In genomic region chr11:54540328-54540727, GRCm38 (mm10) we compare ENCODE assay signal across 21 mouse cellular contexts. TPM values are rescaled to one million over a fixed set of nuclear protein-coding genes. Genes with fewer than 3 reads are reported as not detected.
A peak's percentile ranks its signal among the peaks of the same experiment; 100 is the strongest.
DNase-seq lines count a peak whose midpoint lies in the region; ATAC-seq and TF ChIP-seq lines count a peak whose summit lies in the region.
"Had no signal": no experiment of that assay in that cellular context is flagged by ENCODE, and none has a peak within 500 bp of the region (broad histone marks: within the 10 kb centered on the region; RNA-seq: fewer than 3 reads in every experiment).

No protein-coding gene starts in this region.

- peak overlapping the region; percentile 70 for H3K27ac ChIP-seq in forebrain, embryonic 14.5 days (ENCODE audit: low read depth, low read length)
- H3K27ac ChIP-seq in forebrain, embryonic 11.5 days (ENCODE audit: low read depth, low read length), result no peak overlapping the region
- peak overlapping the region; percentile 40 for H3K27ac ChIP-seq in layer of hippocampus, adult 2 months
- no peak overlapping the region for H3K27ac ChIP-seq in forebrain, postnatal 0 days (ENCODE audit: low read depth, low read length)
- H3K27ac ChIP-seq: embryonic facial prominence, embryonic 13.5 days; embryonic facial prominence, embryonic 15.5 days had no signal

- H3K27me3 ChIP-seq in forebrain, embryonic 14.5 days (replicated peaks; ENCODE audit: control insufficient read depth, insufficient read depth, low read length), result no peaks in the 10 kb centered on the region
- H3K27me3 ChIP-seq in forebrain, embryonic 11.5 days (ENCODE audit: control insufficient read depth, insufficient read depth, low read length), result no peaks in the 10 kb centered on the region
- H3K27me3 ChIP-seq in forebrain, postnatal 0 days (ENCODE audit: insufficient read depth, low read length), result no peaks in the 10 kb centered on the region
- H3K27me3 ChIP-seq: embryonic facial prominence, embryonic 13.5 days; embryonic facial prominence, embryonic 15.5 days had no signal

- no peak for TF ChIP-seq CTCF in layer of hippocampus, adult 2 months (conservative IDR thresholded peaks at IDR 0.05)
- no peak for TF ChIP-seq CTCF in brain, embryonic 14.5 days (IDR thresholded peaks at IDR 0.05; ENCODE audit: borderline replicate concordance, extremely low read depth, insufficient read depth, insufficient read length)
- TF ChIP-seq CTCF in forebrain, postnatal 0 days (IDR thresholded peaks at IDR 0.05; ENCODE audit: low read depth), result no peak

- no peaks in the 10 kb centered on the region for H3K36me3 ChIP-seq in forebrain, embryonic 14.5 days (ENCODE audit: control insufficient read depth, insufficient read depth, low read length)
- H3K36me3 ChIP-seq in forebrain, embryonic 11.5 days (ENCODE audit: control insufficient read depth, insufficient read depth, low read length), result no peaks in the 10 kb centered on the region
- no peaks in the 10 kb centered on the region for H3K36me3 ChIP-seq in forebrain, postnatal 0 days (ENCODE audit: insufficient read depth)
- H3K36me3 ChIP-seq: embryonic facial prominence, embryonic 13.5 days; embryonic facial prominence, embryonic 15.5 days had no signal

- H3K4me1 ChIP-seq in forebrain, embryonic 14.5 days (ENCODE audit: control insufficient read depth, insufficient read depth, low read length), result peaks cover 3% of the 10 kb centered on the region
- H3K4me1 ChIP-seq in forebrain, embryonic 11.5 days (replicated peaks; ENCODE audit: control insufficient read depth, insufficient read depth, low read length), result no peaks in the 10 kb centered on the region
- H3K4me1 ChIP-seq in forebrain, postnatal 0 days (ENCODE audit: insufficient read depth), result peaks cover 11% of the 10 kb centered on the region; the same call in 1 of the 2 replicates
- H3K4me1 ChIP-seq: embryonic facial prominence, embryonic 15.5 days had no signal

- TF ChIP-seq POLR2A in brain, embryonic 14.5 days (IDR thresholded peaks at IDR 0.05; ENCODE audit: borderline replicate concordance, extremely low read depth, insufficient read depth, insufficient read length, poor library complexity, severe bottlenecking), result no peak

- peak; percentile 73 for DNase-seq in forebrain, embryonic 14.5 days (ENCODE audit: low spot score)
- no peak for DNase-seq in forebrain, embryonic 11.5 days (ENCODE audit: low spot score)
- peak in 1 of 2 experiments; percentile 19 for DNase-seq in layer of hippocampus, adult 2 months (ENCODE audit: low spot score in 2 of 2)
- no peak for DNase-seq in layer of hippocampus, adult 11-12 months (ENCODE audit: low spot score)
- peak; percentile 75 for DNase-seq in brain, embryonic 14.5 days (ENCODE audit: low read depth)
- no peak for DNase-seq in forebrain, postnatal 0 days
- DNase-seq in lung, postnatal 10 days, result no peak
- no peak for DNase-seq in right cerebral cortex, postnatal 4 days
- DNase-seq: adrenal gland, adult 2 months; adrenal gland, postnatal 10 days; adrenal gland, postnatal 25 days; cerebellum, adult 11 months; cerebellum, adult 18-20 months; cerebellum, adult 8-10 months; cerebellum, adult 9-11 months; cerebellum, postnatal 14 days; cerebellum, postnatal 36 days; embryo, embryonic 11 days had no signal

- H3K9ac ChIP-seq in forebrain, embryonic 14.5 days (ENCODE audit: low read length), result no peak overlapping the region
- no peak overlapping the region for H3K9ac ChIP-seq in forebrain, embryonic 11.5 days (ENCODE audit: low read length)
- H3K9ac ChIP-seq in forebrain, postnatal 0 days, result no peak overlapping the region
- H3K9ac ChIP-seq: embryonic facial prominence, embryonic 13.5 days; embryonic facial prominence, embryonic 15.5 days had no signal

- no peaks in the 10 kb centered on the region for H3K9me3 ChIP-seq in forebrain, embryonic 14.5 days (replicated peaks; ENCODE audit: control insufficient read depth, low read length)
- H3K9me3 ChIP-seq in forebrain, embryonic 11.5 days (ENCODE audit: control insufficient read depth, low read length), result no peaks in the 10 kb centered on the region
- no peaks in the 10 kb centered on the region for H3K9me3 ChIP-seq in forebrain, postnatal 0 days (ENCODE audit: low read length)
- H3K9me3 ChIP-seq: embryonic facial prominence, embryonic 13.5 days; embryonic facial prominence, embryonic 15.5 days had no signal

- no peak overlapping the region for H3K4me2 ChIP-seq in forebrain, embryonic 14.5 days (ENCODE audit: low read length)
- H3K4me2 ChIP-seq in forebrain, embryonic 11.5 days (ENCODE audit: low read depth, low read length, severe bottlenecking), result no peak overlapping the region
- no peak overlapping the region for H3K4me2 ChIP-seq in forebrain, postnatal 0 days (ENCODE audit: low read depth)
- H3K4me2 ChIP-seq: embryonic facial prominence, embryonic 13.5 days; embryonic facial prominence, embryonic 15.5 days had no signal

- no peak overlapping the region for H3K4me3 ChIP-seq in forebrain, embryonic 14.5 days (ENCODE audit: low read depth, low read length)
- H3K4me3 ChIP-seq in forebrain, embryonic 11.5 days (ENCODE audit: low read depth, low read length), result no peak overlapping the region
- H3K4me3 ChIP-seq in layer of hippocampus, adult 2 months, result no peak overlapping the region
- H3K4me3 ChIP-seq in forebrain, postnatal 0 days (ENCODE audit: low read depth, low read length), result no peak overlapping the region
- H3K4me3 ChIP-seq: embryonic facial prominence, embryonic 13.5 days; embryonic facial prominence, embryonic 15.5 days; erythroblast, embryonic 14.5 days had no signal

- ATAC-seq in forebrain, embryonic 14.5 days, result peak; percentile 65; the same call in 1 of the 2 replicates
- no peak for ATAC-seq in forebrain, embryonic 11.5 days (replicated peaks; ENCODE audit: low FRiP score)
- ATAC-seq in forebrain, postnatal 0 days, result peak; percentile 25; the same call in 1 of the 2 replicates

RNA-seq across cellular contexts. Expression of gene Rapgef6, which starts 17.7 kb away (rescaled TPM):
- polyA plus RNA-seq in forebrain, embryonic 14.5 days (2014; fragmentation: Nextera tagmentation; extraction: Ambion mirVana), result 21.1 and 27.5 TPM in 2 replicates
- 26.6 and 29.6 TPM in 2 replicates for polyA plus RNA-seq in forebrain, embryonic 11.5 days (2014; fragmentation: Nextera tagmentation; extraction: Ambion mirVana)
- total RNA-seq in layer of hippocampus, adult 2 months (2021), result 10 to 100 TPM; 42.9 to 53.3 TPM
- polyA plus RNA-seq in brain, embryonic 14.5 days (2012; rRNA removed), result 23.9 and 29.5 TPM in 2 replicates
- 42.1 and 64.5 TPM in 2 replicates for total RNA-seq in forebrain, postnatal 0 days (2014; rRNA removed)
- 12.7 and 23.5 TPM in 2 replicates for polyA plus RNA-seq in forebrain, postnatal 0 days (2015; fragmentation: Nextera tagmentation; extraction: Ambion mirVana)

Comparison
In these comparisons a context has a peak if more than half of its experiments do, and no peak if none do; other contexts are left out.
1. DNase-seq: peak in forebrain, embryonic 14.5 days (single experiment) and brain, embryonic 14.5 days (single experiment); none in forebrain, embryonic 11.5 days (single experiment), layer of hippocampus, adult 11-12 months (single experiment), forebrain, postnatal 0 days (single experiment), lung, postnatal 10 days (single experiment) and right cerebral cortex, postnatal 4 days (single experiment).
2. H3K27ac ChIP-seq: peak in forebrain, embryonic 14.5 days (single experiment) and layer of hippocampus, adult 2 months (single experiment); none in forebrain, embryonic 11.5 days (single experiment) and forebrain, postnatal 0 days (single experiment).